Mouse (Mus musculus): ENCODE results near the gene Slc25a34. TPM values are rescaled to one million over a fixed set of nuclear protein-coding genes. Genes with fewer than 3 reads are reported as not detected.

Gene Slc25a34
- polyA plus RNA-seq, 1 experiment from 2014 or later, result 0.10 TPM

- Histone ChIP-seq H3K27ac (replicated peaks) (no peak overlapping the region), H3K27me3 (replicated peaks) (no peaks in the 10 kb centered on the region), H3K4me3 (replicated peaks) (no peak overlapping the region), H3K4me1 (no peaks in the 10 kb centered on the region), H3K9ac (replicated peaks) (no peak overlapping the region), H3K36me3 (no peaks in the 10 kb centered on the region), H3K9me3 (replicated peaks) (no peaks in the 10 kb centered on the region), H3K4me2 (no peak overlapping the region)
- no peak for ATAC-seq (ENCODE audit: low FRiP score)
- WGBS, result 74% methylated on average over 6 of the region's 6 CpGs
These were observed 50.2 kb downstream of the Slc25a34 start for GRCm38 (mm10) chr4:141573359-141573966.

GRCm38 (mm10) chr4:141572668-141573358, 50.8 kb downstream of the Slc25a34 start:
- H3K9me3 ChIP-seq (replicated peaks), result no peaks in the 10 kb centered on the region
- no peaks in the 10 kb centered on the region for H3K36me3 ChIP-seq
- no peak overlapping the region for H3K4me2 ChIP-seq
- H3K4me3 ChIP-seq (replicated peaks), result no peak overlapping the region
- 85% methylated on average over 7 of the region's 7 CpGs for WGBS
- no peak for ATAC-seq (ENCODE audit: low FRiP score)
- H3K4me1 ChIP-seq, result no peaks in the 10 kb centered on the region
- H3K9ac ChIP-seq (replicated peaks), result no peak overlapping the region
- H3K27ac ChIP-seq (replicated peaks), result no peak overlapping the region
- H3K27me3 ChIP-seq (replicated peaks), result no peaks in the 10 kb centered on the region

GRCm38 (mm10) chr4:141571934-141572333, 51.7 kb downstream of the Slc25a34 start:
- 72% methylated on average over 10 of the region's 10 CpGs for WGBS

GRCm38 (mm10) chr4:141571337-141571739, 52.3 kb downstream of the Slc25a34 start:
- no peaks in the 10 kb centered on the region for H3K9me3 ChIP-seq (replicated peaks)
- no peaks in the 10 kb centered on the region for H3K27me3 ChIP-seq (replicated peaks)
- ATAC-seq (ENCODE audit: low FRiP score), result no peak
- no peak overlapping the region for H3K27ac ChIP-seq (replicated peaks)
- H3K4me2 ChIP-seq, result no peak overlapping the region
- H3K4me3 ChIP-seq (replicated peaks), result no peak overlapping the region
- H3K36me3 ChIP-seq, result no peaks in the 10 kb centered on the region
- H3K4me1 ChIP-seq, result no peaks in the 10 kb centered on the region
- 76% methylated on average over 6 of the region's 6 CpGs for WGBS
- no peak overlapping the region for H3K9ac ChIP-seq (replicated peaks)

More at GRCm38 (mm10) chr4:141571934-141572333, 51.7 kb downstream of the Slc25a34 start:
- H3K9ac ChIP-seq (replicated peaks), result no peak overlapping the region
- H3K27me3 ChIP-seq (replicated peaks), result no peaks in the 10 kb centered on the region
- no peaks in the 10 kb centered on the region for H3K36me3 ChIP-seq
- ATAC-seq (ENCODE audit: low FRiP score), result no peak
- no peaks in the 10 kb centered on the region for H3K9me3 ChIP-seq (replicated peaks)
- no peak overlapping the region for H3K4me3 ChIP-seq (replicated peaks)
- H3K4me1 ChIP-seq, result no peaks in the 10 kb centered on the region
- no peak overlapping the region for H3K4me2 ChIP-seq
- H3K27ac ChIP-seq (replicated peaks), result no peak overlapping the region

DNA sequence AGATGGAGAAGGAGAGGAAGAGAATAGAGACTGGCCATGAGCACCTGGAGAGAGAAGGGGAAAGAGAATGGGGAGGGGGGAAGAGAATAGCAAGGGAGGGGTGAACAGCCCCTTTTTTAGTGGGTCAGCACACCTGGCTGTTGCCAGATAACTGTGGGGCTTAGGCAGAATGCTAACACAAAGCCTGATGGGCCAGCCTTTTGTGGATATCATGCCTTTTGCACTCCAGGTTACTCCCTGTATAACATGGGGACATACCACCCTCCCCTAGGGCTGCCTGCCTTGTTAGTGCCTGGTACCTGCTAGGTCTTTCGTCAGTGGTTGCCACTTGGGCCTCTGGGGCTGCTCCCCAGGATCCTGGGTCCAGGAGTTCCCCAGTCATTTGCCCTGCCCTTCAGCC, 52.8 kb downstream of the Slc25a34 start:
- WGBS, result 87% methylated on average over 1 of the region's 1 CpGs
- H3K4me1 ChIP-seq, result no peaks in the 10 kb centered on the region
- H3K36me3 ChIP-seq, result no peaks in the 10 kb centered on the region
- H3K27me3 ChIP-seq (replicated peaks), result no peaks in the 10 kb centered on the region
- H3K4me3 ChIP-seq (replicated peaks), result no peak overlapping the region
- no peak for ATAC-seq (ENCODE audit: low FRiP score)
- H3K9ac ChIP-seq (replicated peaks), result no peak overlapping the region
- H3K27ac ChIP-seq (replicated peaks), result no peak overlapping the region
- H3K9me3 ChIP-seq (replicated peaks), result no peaks in the 10 kb centered on the region
- H3K4me2 ChIP-seq, result no peak overlapping the region

DNA sequence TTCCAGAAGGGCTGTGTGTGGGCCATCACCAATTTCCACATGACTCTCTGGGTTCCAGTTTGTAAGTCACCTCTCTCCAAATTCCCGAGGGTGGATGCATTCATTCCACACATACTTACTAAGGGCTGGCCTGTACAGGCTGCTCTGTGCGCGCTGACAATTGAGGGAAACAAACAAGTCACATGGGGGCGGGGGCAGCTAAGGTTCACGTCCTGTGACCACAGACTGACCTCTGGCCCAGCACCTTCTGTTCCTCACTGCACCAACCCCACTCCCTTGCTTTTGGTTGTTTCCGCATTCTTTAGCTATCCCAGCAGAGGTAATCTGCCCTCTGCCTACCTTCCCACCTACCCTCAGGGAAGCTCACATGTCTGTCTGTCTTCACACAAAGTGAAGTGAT, 53.6 kb downstream of the Slc25a34 start:
- WGBS, result 74% methylated on average over 6 of the region's 6 CpGs
- H3K36me3 ChIP-seq, result no peaks in the 10 kb centered on the region
- no peak for ATAC-seq (ENCODE audit: low FRiP score)
- no peak overlapping the region for H3K4me3 ChIP-seq (replicated peaks)
- H3K9ac ChIP-seq (replicated peaks), result no peak overlapping the region
- H3K4me2 ChIP-seq, result no peak overlapping the region
- H3K27ac ChIP-seq (replicated peaks), result no peak overlapping the region
- H3K9me3 ChIP-seq (replicated peaks), result no peaks in the 10 kb centered on the region
- H3K4me1 ChIP-seq, result no peaks in the 10 kb centered on the region
- H3K27me3 ChIP-seq (replicated peaks), result no peaks in the 10 kb centered on the region

- no peaks in the 10 kb centered on the region for H3K9me3 ChIP-seq (replicated peaks)
- H3K36me3 ChIP-seq, result no peaks in the 10 kb centered on the region
- no peak overlapping the region for H3K4me3 ChIP-seq (replicated peaks)
- no peak overlapping the region for H3K9ac ChIP-seq (replicated peaks)
- WGBS, result 91% methylated on average over 5 of the region's 5 CpGs
- no peaks in the 10 kb centered on the region for H3K27me3 ChIP-seq (replicated peaks)
- H3K27ac ChIP-seq (replicated peaks), result no peak overlapping the region
- H3K4me1 ChIP-seq, result no peaks in the 10 kb centered on the region
- H3K4me2 ChIP-seq, result no peak overlapping the region
- ATAC-seq (ENCODE audit: low FRiP score), result no peak
These were observed 54.7 kb downstream of the Slc25a34 start for GRCm38 (mm10) chr4:141568966-141569365.

Other genes starting within 250 kb of the Slc25a34 start
- 0.33 TPM in 1 of 2 replicates, not detected in the other for gene Clcnka, start 225.1 kb downstream of the Slc25a34 start, polyA plus RNA-seq (2015; fragmentation: Nextera tagmentation; extraction: Ambion mirVana)
- 0.27 TPM in 1 of 2 replicates, not detected in the other for gene Clcnkb, start 207.8 kb downstream of the Slc25a34 start, polyA plus RNA-seq (2015; fragmentation: Nextera tagmentation; extraction: Ambion mirVana)
- 0.31 and 1.0 TPM in 2 replicates for gene Hspb7, start 203.0 kb downstream of the Slc25a34 start, polyA plus RNA-seq (2015; fragmentation: Nextera tagmentation; extraction: Ambion mirVana)
- 0.27 and 0.58 TPM in 2 replicates for gene Srarp, start 187.7 kb downstream of the Slc25a34 start, polyA plus RNA-seq (2015; fragmentation: Nextera tagmentation; extraction: Ambion mirVana)
- 34.8 and 34.9 TPM in 2 replicates for gene Zbtb17, start 179.2 kb downstream of the Slc25a34 start, polyA plus RNA-seq (2015; fragmentation: Nextera tagmentation; extraction: Ambion mirVana)
- 13.4 and 13.7 TPM in 2 replicates for gene Spen, start 85.2 kb downstream of the Slc25a34 start, polyA plus RNA-seq (2015; fragmentation: Nextera tagmentation; extraction: Ambion mirVana)
- 31.0 and 32.2 TPM in 2 replicates for gene Fblim1, start 17.7 kb downstream of the Slc25a34 start, polyA plus RNA-seq (2015; fragmentation: Nextera tagmentation; extraction: Ambion mirVana)
- 0.18 and 0.88 TPM in 2 replicates for gene Tmem82, start 5.2 kb downstream of the Slc25a34 start, polyA plus RNA-seq (2015; fragmentation: Nextera tagmentation; extraction: Ambion mirVana)
- gene Plekhm2, start 41.1 kb upstream of the Slc25a34 start, polyA plus RNA-seq (2015; fragmentation: Nextera tagmentation; extraction: Ambion mirVana), result 6.8 and 8.1 TPM in 2 replicates
- 0.22 TPM in 1 of 2 replicates, not detected in the other for gene Rsc1a1, start 61.8 kb upstream of the Slc25a34 start, polyA plus RNA-seq (2015; fragmentation: Nextera tagmentation; extraction: Ambion mirVana)
- gene Ddi2, start 99.6 kb upstream of the Slc25a34 start, polyA plus RNA-seq (2015; fragmentation: Nextera tagmentation; extraction: Ambion mirVana), result 11.9 and 14.9 TPM in 2 replicates
- 0.72 TPM in 1 of 2 replicates, not detected in the other for gene Agmat, start 122.9 kb upstream of the Slc25a34 start, polyA plus RNA-seq (2015; fragmentation: Nextera tagmentation; extraction: Ambion mirVana)
- 6.2 TPM in 2 replicates for gene Dnajc16, start 167.1 kb upstream of the Slc25a34 start, polyA plus RNA-seq (2015; fragmentation: Nextera tagmentation; extraction: Ambion mirVana)
- 19.2 and 20.1 TPM in 2 replicates for gene Casp9, start 169.8 kb upstream of the Slc25a34 start, polyA plus RNA-seq (2015; fragmentation: Nextera tagmentation; extraction: Ambion mirVana)
- 1.3 TPM in 1 of 2 replicates, not detected in the other for gene Cela2a, start 202.3 kb upstream of the Slc25a34 start, polyA plus RNA-seq (2015; fragmentation: Nextera tagmentation; extraction: Ambion mirVana)
- not detected in 2 replicates for gene Ctrc, start 222.5 kb upstream of the Slc25a34 start, polyA plus RNA-seq (2015; fragmentation: Nextera tagmentation; extraction: Ambion mirVana)

All from neural tube, embryonic 15.5 days (tissue).